Mouse (Mus musculus): ENCODE measurements around the gene Aldh3a1. TPM values are rescaled to one million over a fixed set of nuclear protein-coding genes. Genes with fewer than 3 reads are reported as not detected.
"Not testable (repeated sequence)": the region's sequence is repeated elsewhere in the genome, so short reads cannot be mapped to it uniquely, and the experiment has no call there.

Gene Aldh3a1
- total and polyA plus RNA-seq, 3 experiments: 0.08 TPM; not detected in 2

DNA sequence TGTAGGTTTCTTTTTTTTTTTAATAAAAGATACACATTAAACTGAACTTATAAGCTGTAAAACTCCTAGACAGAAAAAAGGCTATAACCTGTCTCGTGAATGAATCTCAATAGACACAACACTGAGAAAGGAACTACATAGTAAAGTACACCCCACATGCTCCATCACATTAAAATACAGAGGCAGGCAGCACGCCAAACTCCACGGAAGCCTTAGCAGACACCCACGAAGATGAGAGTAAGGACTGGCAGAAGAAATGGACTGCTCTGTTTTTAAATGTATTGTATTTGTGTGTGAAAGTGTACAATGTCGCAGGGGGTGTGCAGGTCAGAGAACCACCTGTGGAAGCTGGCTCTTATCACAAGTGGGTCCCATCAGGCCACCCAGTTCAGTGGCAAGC is 37.2 kb upstream of the Aldh3a1 start:
- no peak for DNase-seq (ENCODE audit: low read depth, low spot score)
- peaks cover 4 to 5% of the 10 kb centered on the region in 2 experiments; a peak in 2 of 4 replicates for H3K4me1 ChIP-seq (ENCODE audit: control insufficient read depth in 1 of 2, insufficient read depth in 2 of 2, low read length in 2 of 2)
- no peaks in the 10 kb centered on the region for H3K27me3 ChIP-seq (ENCODE audit: control insufficient read depth in 1 of 2, insufficient read depth in 2 of 2, low read length in 2 of 2)
- no peak overlapping the region for H3K4me3 ChIP-seq (ENCODE audit: control insufficient read depth in 1 of 2, insufficient read depth in 1 of 2, low read depth in 2 of 2, low read length in 2 of 2)
- peaks cover 2 to 6% of the 10 kb centered on the region in 2 experiments; a peak in 3 of 4 replicates for H3K36me3 ChIP-seq (ENCODE audit: control insufficient read depth in 1 of 2, insufficient read depth in 2 of 2, low read length in 2 of 2)
- peaks cover 24% of the 10 kb centered on the region for H3K79me2 ChIP-seq (ENCODE audit: control insufficient read depth, insufficient read depth, low read length, poor library complexity)
- no peak overlapping the region for H3K9ac ChIP-seq (ENCODE audit: control insufficient read depth, low read depth, low read length, poor library complexity, severe bottlenecking)
- H3K27ac ChIP-seq (ENCODE audit: control insufficient read depth, low read depth, low read length): no peak overlapping the region
- TF ChIP-seq HCFC1 (IDR thresholded peaks at IDR 0.05; ENCODE audit: low read depth, low read length) (no peak), ETS1 (IDR thresholded peaks at IDR 0.05; ENCODE audit: low read depth, low read length) (no peak), POLR2A (IDR thresholded peaks at IDR 0.05; ENCODE audit: control insufficient read depth in 1 of 2, insufficient read depth in 1 of 2, low read depth in 1 of 2, low read length in 2 of 2, poor library complexity in 1 of 2) (no peak), POLR2AphosphoS5 (IDR thresholded peaks at IDR 0.05; ENCODE audit: borderline replicate concordance, low read depth, low read length) (no peak)
- H3K9me3 ChIP-seq (replicated peaks; ENCODE audit: insufficient read depth, low read length): no peaks in the 10 kb centered on the region

DNA sequence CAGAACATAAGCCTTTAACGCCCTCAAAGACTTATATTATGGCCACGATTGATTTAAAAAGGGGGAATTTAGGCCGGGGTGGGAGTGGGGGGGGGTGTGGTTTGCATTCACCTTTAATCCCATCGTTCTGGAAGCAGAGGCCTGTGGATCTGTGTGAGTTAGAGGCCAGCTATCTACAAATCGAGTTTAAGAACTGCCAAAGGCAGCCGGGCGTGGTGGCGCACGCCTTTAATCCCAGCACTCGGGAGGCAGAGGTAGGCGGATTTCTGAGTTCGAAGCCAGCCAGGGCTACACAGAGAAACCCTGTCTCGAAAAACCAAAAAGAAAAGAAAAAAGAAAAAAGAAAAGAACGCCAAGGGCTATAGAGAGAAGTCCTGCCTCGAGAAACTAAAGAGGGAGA is 33.9 kb upstream of the Aldh3a1 start:
- not testable (repeated sequence) for H3K4me3 ChIP-seq (ENCODE audit: control insufficient read depth in 1 of 2, insufficient read depth in 1 of 2, low read depth in 2 of 2, low read length in 2 of 2); DNase-seq (ENCODE audit: low read depth, low spot score); H3K27ac ChIP-seq (ENCODE audit: control insufficient read depth, low read depth, low read length); H3K9me3 ChIP-seq (replicated peaks; ENCODE audit: insufficient read depth, low read length); H3K27me3 ChIP-seq (ENCODE audit: control insufficient read depth in 1 of 2, insufficient read depth in 2 of 2, low read length in 2 of 2); H3K9ac ChIP-seq (ENCODE audit: control insufficient read depth, low read depth, low read length, poor library complexity, severe bottlenecking)
- H3K36me3 ChIP-seq (ENCODE audit: control insufficient read depth in 1 of 2, insufficient read depth in 2 of 2, low read length in 2 of 2): peaks cover 0 to 18% of the 10 kb centered on the region in 2 experiments; a peak in 2 of 4 replicates
- peaks cover 13 to 14% of the 10 kb centered on the region in 2 experiments for H3K4me1 ChIP-seq (ENCODE audit: control insufficient read depth in 1 of 2, insufficient read depth in 2 of 2, low read length in 2 of 2)
- H3K79me2 ChIP-seq (ENCODE audit: control insufficient read depth, insufficient read depth, low read length, poor library complexity): peaks cover 24% of the 10 kb centered on the region
- peak; percentile 77 for TF ChIP-seq TBP (IDR thresholded peaks at IDR 0.05; ENCODE audit: low read depth, low read length)

DNA sequence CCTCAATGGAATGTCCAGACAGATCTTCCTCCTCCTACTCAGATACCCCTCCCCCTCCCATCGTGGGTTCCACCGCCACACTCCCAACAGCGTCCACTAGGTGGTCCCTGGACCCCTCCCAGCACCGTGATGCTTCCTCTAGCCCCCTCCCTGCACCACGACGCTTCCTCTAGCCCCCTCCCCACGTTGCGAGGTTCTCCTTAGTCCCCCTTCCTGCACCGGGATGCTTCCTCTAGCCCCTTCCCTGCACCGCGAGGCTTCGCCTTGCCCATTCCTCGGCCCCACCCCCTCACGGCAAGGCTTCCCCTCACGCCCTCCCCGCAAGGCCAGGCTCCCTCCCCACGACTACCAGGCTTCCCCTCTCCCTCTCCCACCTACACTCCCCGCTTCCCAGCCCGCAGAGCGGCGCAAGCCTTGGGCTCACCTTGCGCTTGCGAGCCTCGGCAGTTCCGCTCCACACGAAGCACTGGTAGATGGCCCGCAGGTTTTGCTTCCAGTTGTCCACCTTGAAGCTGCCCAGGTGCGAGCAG is 33.0 kb upstream of the Aldh3a1 start:
- H3K27ac ChIP-seq (ENCODE audit: control insufficient read depth, low read depth, low read length): peak overlapping the region; percentile 60
- DNase-seq (ENCODE audit: low read depth, low spot score): peak; percentile 76
- TF ChIP-seq ELF1 (IDR thresholded peaks at IDR 0.05; ENCODE audit: low read depth, low read length) (0 out of 2 replicates have a peak, but pooled peaks have one; percentile 7), MXI1 (IDR thresholded peaks at IDR 0.05; ENCODE audit: low read depth, low read length) (peak; percentile 71; the same call in 1 of the 2 replicates), SIN3A (IDR thresholded peaks at IDR 0.05; ENCODE audit: low read length) (peak; percentile 51; the same call in 1 of the 2 replicates), RAD21 (IDR thresholded peaks at IDR 0.05; ENCODE audit: low read depth, low read length) (no peak), ZMIZ1 (IDR thresholded peaks at IDR 0.05; ENCODE audit: low read depth, low read length) (no peak), CTCF (IDR thresholded peaks at IDR 0.05 in 2 of 3, conservative IDR thresholded peaks at IDR 0.05 in 1 of 3; ENCODE audit: control insufficient read depth in 1 of 3, insufficient read depth in 1 of 3, low read depth in 2 of 3, low read length in 3 of 3, poor library complexity in 1 of 3, severe bottlenecking in 1 of 3) (peak; percentile 20 to 27 (median 20); a peak in 3 of 6 replicates), CHD1 (IDR thresholded peaks at IDR 0.05; ENCODE audit: low read depth, low read length) (no peak)
- peaks cover 0 to 18% of the 10 kb centered on the region in 2 experiments; a peak in 2 of 4 replicates for H3K36me3 ChIP-seq (ENCODE audit: control insufficient read depth in 1 of 2, insufficient read depth in 2 of 2, low read length in 2 of 2)
- no peaks in the 10 kb centered on the region; a peak in 1 of 4 replicates for H3K27me3 ChIP-seq (ENCODE audit: control insufficient read depth in 1 of 2, insufficient read depth in 2 of 2, low read length in 2 of 2)
- peaks cover 12 to 13% of the 10 kb centered on the region in 2 experiments for H3K4me1 ChIP-seq (ENCODE audit: control insufficient read depth in 1 of 2, insufficient read depth in 2 of 2, low read length in 2 of 2)
- no peaks in the 10 kb centered on the region for H3K9me3 ChIP-seq (replicated peaks; ENCODE audit: insufficient read depth, low read length)
- H3K9ac ChIP-seq (ENCODE audit: control insufficient read depth, low read depth, low read length, poor library complexity, severe bottlenecking): peak overlapping the region; percentile 79
- H3K79me2 ChIP-seq (ENCODE audit: control insufficient read depth, insufficient read depth, low read length, poor library complexity): peaks cover 22% of the 10 kb centered on the region
- peak overlapping the region; percentile 78 to 85 for H3K4me3 ChIP-seq (ENCODE audit: control insufficient read depth in 1 of 2, insufficient read depth in 1 of 2, low read depth in 2 of 2, low read length in 2 of 2)
